Mouse (Mus musculus) olfactory bulb, adult 2 months (tissue): ENCODE measurements around the gene Myo1h.

ENCODE experiments used
- CTCF ChIP-seq: fragments of 200-500 bp; IDR thresholded peaks from 2 replicates; pipeline ENCODE4 v1.5.1; 2012; ENCODE audit warnings: low read depth, mild to moderate bottlenecking, low read length, moderate library complexity; ENCODE audit not compliant: insufficient read depth
- POLR2A ChIP-seq: fragments of 200-500 bp; IDR thresholded peaks from 2 replicates; pipeline ENCODE4 v1.6.1; 2012; ENCODE audit warnings: mild to moderate bottlenecking, low read depth, low read length, moderate library complexity; ENCODE audit not compliant: insufficient read depth

- TF ChIP-seq CTCF: no peak
- no peak for TF ChIP-seq POLR2A
Observed at GRCm38 (mm10) chr5:114246465-114246864, 42.5 kb upstream of the Myo1h start.
